Mouse (Mus musculus): ENCODE results near the gene Fgg. TPM values are rescaled to one million over a fixed set of nuclear protein-coding genes. Genes with fewer than 3 reads are reported as not detected.
A peak's percentile ranks its signal among the peaks of the same experiment; 100 is the strongest.

Gene Fgg
- polyA plus RNA-seq, 1 experiment from 2014 or later = 3.1 TPM

DNA sequence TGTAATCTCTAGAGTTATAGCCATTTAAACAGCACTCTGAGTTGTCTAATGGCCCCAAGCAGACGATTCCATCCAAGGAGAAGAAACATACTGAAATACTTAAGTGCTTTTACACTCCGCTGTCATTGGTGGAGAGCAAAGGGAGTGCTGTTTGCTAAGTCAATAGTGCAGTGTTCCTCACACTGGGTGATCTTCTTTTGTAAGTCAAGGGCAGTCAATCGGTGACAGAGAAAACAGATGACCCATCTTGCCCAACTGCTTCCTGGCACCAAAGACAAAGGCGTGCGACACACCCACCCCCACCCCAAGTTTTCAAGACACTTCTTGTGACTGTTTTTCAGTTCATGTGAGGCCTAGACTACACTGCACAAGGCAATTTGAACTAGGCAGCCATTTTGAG, 44.6 kb downstream of the Fgg start:
- no peak overlapping the region for H3K27ac ChIP-seq (ENCODE audit: poor library complexity, severe bottlenecking)
- H3K9me3 ChIP-seq (replicated peaks) = no peaks in the 10 kb centered on the region
- H3K4me3 ChIP-seq = no peak overlapping the region
- WGBS = 80% methylated on average over 5 of the region's 5 CpGs
- peaks cover 3% of the 10 kb centered on the region for H3K36me3 ChIP-seq
- no peaks in the 10 kb centered on the region for H3K27me3 ChIP-seq (replicated peaks)
- H3K4me2 ChIP-seq = no peak overlapping the region
- no peak for ATAC-seq (ENCODE audit: insufficient number of reproducible peaks, low FRiP score)
- H3K4me1 ChIP-seq (replicated peaks) = peaks cover 9% of the 10 kb centered on the region
- H3K9ac ChIP-seq = no peak overlapping the region

DNA sequence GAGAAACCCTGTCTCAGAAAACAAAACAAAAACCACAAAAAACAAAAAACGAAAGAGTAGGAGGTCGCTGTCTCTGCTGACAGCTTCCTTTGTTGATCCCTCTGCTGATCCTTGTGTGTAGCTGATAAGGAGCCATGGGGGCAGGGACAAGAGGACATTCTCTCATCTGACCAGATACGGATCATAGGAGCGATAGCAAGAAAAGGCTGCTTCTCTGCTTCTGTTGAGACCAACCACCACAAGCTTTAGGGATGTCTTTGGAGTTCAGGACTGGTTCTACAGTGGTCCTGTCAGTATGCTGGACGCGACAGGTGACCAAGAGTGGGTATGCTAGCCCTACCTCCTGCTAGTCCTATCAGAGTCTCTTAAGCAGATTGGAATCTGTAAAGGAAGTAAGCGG, 45.6 kb downstream of the Fgg start:
- Histone ChIP-seq H3K4me1 (replicated peaks) (peaks cover 9% of the 10 kb centered on the region), H3K27me3 (replicated peaks) (no peaks in the 10 kb centered on the region), H3K27ac (ENCODE audit: poor library complexity, severe bottlenecking) (no peak overlapping the region), H3K4me3 (no peak overlapping the region), H3K36me3 (peaks cover 11% of the 10 kb centered on the region), H3K9ac (no peak overlapping the region), H3K4me2 (no peak overlapping the region), H3K9me3 (replicated peaks) (no peaks in the 10 kb centered on the region)
- WGBS = 69% methylated on average over 7 of the region's 7 CpGs
- no peak for ATAC-seq (ENCODE audit: insufficient number of reproducible peaks, low FRiP score)

DNA sequence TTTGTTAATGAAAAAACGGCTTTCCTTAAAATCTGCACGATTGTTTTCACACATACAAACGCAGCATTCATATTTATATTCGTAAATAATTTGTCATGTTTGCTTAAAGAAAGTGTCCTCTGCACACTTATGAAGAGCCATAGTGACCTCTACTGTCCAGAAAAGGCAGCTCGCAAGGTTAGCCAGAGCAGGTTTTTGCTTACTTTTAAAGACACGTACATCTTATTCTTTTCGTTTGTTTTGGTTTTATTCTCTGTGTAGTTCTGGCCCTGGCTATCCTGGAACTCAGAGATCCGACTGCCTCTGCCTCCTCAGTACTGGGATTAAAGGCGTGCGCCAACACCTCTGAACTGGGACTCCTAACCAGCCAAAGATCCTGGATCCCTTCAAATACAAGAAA, 46.2 kb downstream of the Fgg start:
- H3K36me3 ChIP-seq = peaks cover 16% of the 10 kb centered on the region
- H3K27ac ChIP-seq (ENCODE audit: poor library complexity, severe bottlenecking) = no peak overlapping the region
- WGBS = 30% methylated on average over 10 of the region's 10 CpGs
- no peak overlapping the region for H3K4me3 ChIP-seq
- peak overlapping the region; percentile 22; the same call in 1 of the 2 replicates for H3K4me2 ChIP-seq
- peaks cover 9% of the 10 kb centered on the region for H3K4me1 ChIP-seq (replicated peaks)
- H3K9ac ChIP-seq = no peak overlapping the region
- no peaks in the 10 kb centered on the region for H3K27me3 ChIP-seq (replicated peaks)
- no peaks in the 10 kb centered on the region for H3K9me3 ChIP-seq (replicated peaks)
- no peak for ATAC-seq (ENCODE audit: insufficient number of reproducible peaks, low FRiP score)

DNA sequence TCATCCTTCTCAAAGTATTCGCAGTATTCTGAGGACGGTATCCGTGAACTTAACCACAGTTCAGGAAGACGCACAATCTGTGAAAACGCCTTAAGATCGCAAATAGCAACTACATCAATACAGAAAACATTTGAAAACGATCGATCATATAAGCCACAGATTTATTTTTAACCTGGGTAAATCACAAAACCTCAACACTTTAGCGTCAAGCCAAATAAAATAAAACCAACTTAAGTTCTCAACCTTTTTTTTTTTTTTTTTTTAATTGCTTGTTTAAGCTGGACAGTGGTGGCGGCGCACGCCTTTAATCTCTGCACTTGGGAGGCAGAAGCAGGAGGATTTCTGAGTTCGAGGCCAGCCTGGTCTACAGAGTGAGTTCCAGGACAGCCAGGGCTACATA, 47.2 kb downstream of the Fgg start:
- Histone ChIP-seq H3K27ac (ENCODE audit: poor library complexity, severe bottlenecking) (no peak overlapping the region), H3K27me3 (replicated peaks) (no peaks in the 10 kb centered on the region), H3K9ac (peak overlapping the region; percentile 48; the same call in 1 of the 2 replicates), H3K36me3 (peaks cover 25% of the 10 kb centered on the region), H3K4me3 (peak overlapping the region; percentile 84), H3K4me2 (peak overlapping the region; percentile 92), H3K9me3 (replicated peaks) (no peaks in the 10 kb centered on the region), H3K4me1 (replicated peaks) (peaks cover 9% of the 10 kb centered on the region)
- ATAC-seq (ENCODE audit: insufficient number of reproducible peaks, low FRiP score) = no peak; the same call in 1 of the 2 replicates
- 23% methylated on average over 13 of the region's 13 CpGs for WGBS

DNA sequence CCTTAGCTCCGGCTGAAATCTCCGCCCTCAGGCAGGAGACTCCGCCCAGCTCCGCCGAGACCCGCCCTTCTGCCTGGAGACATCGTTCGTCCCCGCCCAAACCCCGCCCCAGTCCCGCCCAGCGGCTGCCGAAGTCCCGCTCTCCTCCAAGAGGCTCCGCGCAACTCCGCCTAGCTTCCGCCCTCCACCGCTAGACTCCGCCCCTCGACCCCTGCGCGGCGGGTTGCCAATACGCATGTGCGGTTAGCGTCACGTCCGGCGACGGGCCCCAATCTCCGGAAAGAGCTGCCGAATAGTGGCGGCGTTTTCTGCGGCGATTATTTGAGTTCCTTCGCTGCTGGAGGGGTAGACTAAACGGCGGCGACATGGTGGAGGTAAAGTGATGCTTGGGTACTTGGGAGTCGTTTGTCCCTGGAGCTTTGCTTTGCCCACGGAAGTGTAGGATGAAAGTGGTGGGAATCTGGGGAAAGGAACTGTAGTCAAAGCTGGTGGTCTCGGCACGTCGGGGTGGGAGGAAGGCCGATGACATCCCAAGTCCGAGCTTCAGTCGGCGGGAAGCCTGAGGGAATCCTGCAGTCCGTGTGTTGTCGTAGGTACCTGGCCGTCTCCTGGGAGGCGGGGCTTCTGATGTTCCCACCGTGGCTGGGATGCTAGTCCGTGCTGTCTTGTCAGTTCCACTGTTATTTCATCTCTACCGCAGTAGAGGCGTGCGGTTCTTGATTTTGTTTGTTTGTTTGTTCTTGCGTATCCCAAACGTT, 47.9 kb downstream of the Fgg start, which contains the start of gene Plrg1:
Gene Plrg1, plus strand, starts transcription at position 242 of the 758 bp plus-strand sequence.
- Histone ChIP-seq H3K9ac (peak within 1 kb of the TSS; percentile 89), H3K4me3 (peak within 1 kb of the TSS; percentile 84), H3K4me2 (peak within 1 kb of the TSS; percentile 92), H3K27me3 (replicated peaks) (no peaks in the 10 kb centered on the region), H3K4me1 (replicated peaks) (peaks cover 9% of the 10 kb centered on the region), H3K36me3 (peaks cover 31% of the 10 kb centered on the region), H3K27ac (ENCODE audit: poor library complexity, severe bottlenecking) (peak within 1 kb of the TSS; percentile 77; the same call in 1 of the 2 replicates), H3K9me3 (replicated peaks) (no peaks in the 10 kb centered on the region)
- peak; percentile 99 for ATAC-seq (ENCODE audit: insufficient number of reproducible peaks, low FRiP score)
- WGBS = under 1% methylated on average over 60 of the region's 61 CpGs

DNA sequence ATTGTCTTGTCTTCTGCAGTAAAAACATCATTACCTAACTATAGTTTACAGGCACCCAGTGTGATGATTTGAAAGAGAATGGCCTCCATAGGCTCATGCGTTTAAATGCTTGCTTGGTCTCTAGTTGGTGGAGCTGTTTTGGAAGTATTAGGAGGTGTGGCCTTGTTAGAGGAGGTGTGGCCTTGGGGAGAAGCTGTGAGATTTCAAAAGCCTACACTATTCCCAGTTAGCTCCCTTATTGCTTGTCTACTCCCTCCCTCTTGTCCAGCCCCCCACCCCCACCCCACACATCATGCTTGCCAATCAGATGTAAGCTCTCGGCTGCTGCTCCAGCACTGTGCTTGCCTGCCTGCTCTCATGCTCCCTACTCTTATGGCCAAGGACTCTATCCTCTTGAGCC, 49.5 kb downstream of the Fgg start:
- H3K36me3 ChIP-seq = peaks cover 47% of the 10 kb centered on the region
- no peak for ATAC-seq (ENCODE audit: insufficient number of reproducible peaks, low FRiP score)
- H3K9me3 ChIP-seq (replicated peaks) = no peaks in the 10 kb centered on the region
- H3K27ac ChIP-seq (ENCODE audit: poor library complexity, severe bottlenecking) = no peak overlapping the region
- WGBS = 92% methylated on average over 2 of the region's 2 CpGs
- H3K4me1 ChIP-seq (replicated peaks) = peaks cover 9% of the 10 kb centered on the region
- H3K9ac ChIP-seq = no peak overlapping the region
- no peak overlapping the region for H3K4me2 ChIP-seq
- H3K27me3 ChIP-seq (replicated peaks) = no peaks in the 10 kb centered on the region
- H3K4me3 ChIP-seq = no peak overlapping the region

Other genes with a start within 250 kb of the Fgg start
- gene Rbm46, start 131.2 kb upstream of the Fgg start, polyA plus RNA-seq (2016; fragmentation: Nextera tagmentation; extraction: Ambion mirVana) = 1.7 and 2.6 TPM in 2 replicates
- gene Lrat, start 103.8 kb upstream of the Fgg start, polyA plus RNA-seq (2016; fragmentation: Nextera tagmentation; extraction: Ambion mirVana) = 0.12 and 0.13 TPM in 2 replicates
- 0.67 and 3.9 TPM in 2 replicates for gene Fga, start 18.4 kb downstream of the Fgg start, polyA plus RNA-seq (2016; fragmentation: Nextera tagmentation; extraction: Ambion mirVana)
- gene Fgb, start 42.1 kb downstream of the Fgg start, polyA plus RNA-seq (2016; fragmentation: Nextera tagmentation; extraction: Ambion mirVana) = 0.39 and 2.2 TPM in 2 replicates
- 59.3 and 60.3 TPM in 2 replicates for gene Plrg1, start 47.8 kb downstream of the Fgg start, polyA plus RNA-seq (2016; fragmentation: Nextera tagmentation; extraction: Ambion mirVana)
- 0.11 and 0.15 TPM in 2 replicates for gene Dchs2, start 120.2 kb downstream of the Fgg start, polyA plus RNA-seq (2016; fragmentation: Nextera tagmentation; extraction: Ambion mirVana)

All from heart, embryonic 12.5 days (tissue).